Mouse (Mus musculus) lung, embryonic 16.5 days (tissue): ENCODE results near the gene Gm9999. TPM values are rescaled to one million over a fixed set of nuclear protein-coding genes. Genes with fewer than 3 reads are reported as not detected.

ENCODE experiments used
- ATAC-seq: fragments of 200-750 bp; cut with Nextera tagmentation; 2 replicates; pipeline ENCODE4 v1.8.0; 2017; ENCODE audit warnings: low read depth, mild to moderate bottlenecking, moderate library complexity
- H3K27ac ChIP-seq: fragments of 300-500 bp; sonication (generic); 2 replicates; pipeline ENCODE4 v1.5.1; 2014; ENCODE audit warnings: mild to moderate bottlenecking, control low read depth, low read length
- H3K27me3 ChIP-seq: fragments of 300-500 bp; sonication (generic); 2 replicates; pipeline ENCODE4 v1.6.1; 2014; ENCODE audit warnings: low read depth, low read length, mixed read lengths; ENCODE audit not compliant: control insufficient read depth, insufficient read depth
- H3K36me3 ChIP-seq: fragments of 300-500 bp; sonication (generic); 2 replicates; pipeline ENCODE4 v1.6.1; 2014; ENCODE audit warnings: low read length; ENCODE audit not compliant: control insufficient read depth, insufficient read depth
- H3K4me1 ChIP-seq: fragments of 300-500 bp; sonication (generic); replicated peaks from 2 replicates; pipeline ENCODE4 v1.6.1; 2014; ENCODE audit warnings: low read length, mixed read lengths; ENCODE audit not compliant: control insufficient read depth, insufficient read depth
- H3K4me2 ChIP-seq: fragments of 300-500 bp; sonication (generic); 2 replicates; pipeline ENCODE4 v1.6.1; 2014; ENCODE audit warnings: low read depth, low read length, control low read depth
- H3K4me3 ChIP-seq: fragments of 300-500 bp; sonication (generic); 2 replicates; pipeline ENCODE4 v1.5.1; 2014; ENCODE audit warnings: mild to moderate bottlenecking, low read length, control low read depth
- H3K9ac ChIP-seq: fragments of 300-500 bp; sonication (generic); 2 replicates; pipeline ENCODE4 v1.6.1; 2014; ENCODE audit warnings: low read length, control low read depth
- H3K9me3 ChIP-seq: fragments of 300-500 bp; sonication (generic); 2 replicates; pipeline ENCODE4 v1.6.1; 2016; ENCODE audit warnings: low read length; ENCODE audit not compliant: control insufficient read depth
- WGBS: fragments of 180-500 bp; shearing (Covaris S2); extraction: QIAGEN DNeasy Blood & Tissue Kit; methylation state at CpG from one replicate; pipeline ENCODE4 v1.1.7; 2014; 5-methylcytosine and 5-hydroxymethylcytosine counted together
- polyA plus RNA-seq: library from polyadenylated mRNA; unstranded; fragments of >200 nt; fragmentation: Nextera tagmentation; extraction: Ambion mirVana; gene quantifications from 2 replicates; pipeline ENCODE4 v1.2.1, GENCODE M21; 2015

Gm9999 gene
- polyA plus RNA-seq: not detected in 2 replicates

GRCm38 (mm10) chr7:46983280-46983679 lies at the start of gene Gm9999:
Gene Gm9999, plus strand, starts transcription at chr7:46983580.
- H3K4me1 ChIP-seq: peaks cover 20% of the 10 kb centered on the region
- no peak for ATAC-seq
- H3K9ac ChIP-seq: no peak within 1 kb of the TSS
- H3K4me3 ChIP-seq: no peak within 1 kb of the TSS
- H3K36me3 ChIP-seq: no peaks in the 10 kb centered on the region
- WGBS: 94% methylated on average over 3 of the region's 3 CpGs
- no peaks in the 10 kb centered on the region for H3K9me3 ChIP-seq
- no peak within 1 kb of the TSS for H3K4me2 ChIP-seq
- no peaks in the 10 kb centered on the region for H3K27me3 ChIP-seq
- H3K27ac ChIP-seq: no peak within 1 kb of the TSS

- H3K9ac ChIP-seq: no peak overlapping the region
- no peaks in the 10 kb centered on the region for H3K4me1 ChIP-seq
- H3K4me2 ChIP-seq: no peak overlapping the region
- H3K9me3 ChIP-seq: no peaks in the 10 kb centered on the region
- H3K27me3 ChIP-seq: no peaks in the 10 kb centered on the region
- H3K27ac ChIP-seq: no peak overlapping the region
- no peak for ATAC-seq
- H3K36me3 ChIP-seq: peaks cover 14% of the 10 kb centered on the region; the same call in 1 of the 2 replicates
- 73% methylated on average over 8 of the region's 8 CpGs for WGBS
- no peak overlapping the region for H3K4me3 ChIP-seq
Observed at GRCm38 (mm10) chr7:46934788-46935187, 48.6 kb upstream of the Gm9999 start.

- 25% methylated on average over 4 of the region's 4 CpGs for WGBS
- Histone ChIP-seq H3K9me3 (no peaks in the 10 kb centered on the region), H3K4me2 (no peak overlapping the region), H3K36me3 (peaks cover 14% of the 10 kb centered on the region), H3K9ac (no peak overlapping the region), H3K27ac (no peak overlapping the region), H3K4me3 (no peak overlapping the region), H3K27me3 (no peaks in the 10 kb centered on the region), H3K4me1 (no peaks in the 10 kb centered on the region)
- ATAC-seq: no peak; the same call in 1 of the 2 replicates
Observed at GRCm38 (mm10) chr7:46935847-46936246, 47.5 kb upstream of the Gm9999 start.

GRCm38 (mm10) chr7:46957831-46958691 lies 25.3 kb upstream of the Gm9999 start, which contains the start of gene Uevld:
Gene Uevld, minus strand, starts transcription at chr7:46958527.
- Histone ChIP-seq H3K9me3 (no peaks in the 10 kb centered on the region), H3K4me1 (peaks cover 16% of the 10 kb centered on the region), H3K36me3 (peaks cover 6% of the 10 kb centered on the region), H3K27me3 (peaks cover 5% of the 10 kb centered on the region), H3K9ac (peak within 1 kb of the TSS; percentile 90), H3K4me3 (peak within 1 kb of the TSS; percentile 73), H3K27ac (peak within 1 kb of the TSS; percentile 32; the same call in 1 of the 2 replicates), H3K4me2 (peak within 1 kb of the TSS; percentile 89)
- ATAC-seq: peak; percentile 91
- WGBS: under 1% methylated on average over 51 of the region's 51 CpGs

GRCm38 (mm10) chr7:46958853-46959252 lies 24.5 kb upstream of the Gm9999 start:
- ATAC-seq: no peak
- 14% methylated on average over 9 of the region's 9 CpGs for WGBS
- Histone ChIP-seq H3K9me3 (no peaks in the 10 kb centered on the region), H3K9ac (peak overlapping the region; percentile 90), H3K27me3 (peaks cover 5% of the 10 kb centered on the region), H3K36me3 (peaks cover 4% of the 10 kb centered on the region; the same call in 1 of the 2 replicates), H3K4me3 (peak overlapping the region; percentile 73), H3K27ac (no peak overlapping the region), H3K4me1 (peaks cover 22% of the 10 kb centered on the region), H3K4me2 (peak overlapping the region; percentile 89)

GRCm38 (mm10) chr7:46960991-46961390 lies 22.4 kb upstream of the Gm9999 start:
- Histone ChIP-seq H3K27me3 (peaks cover 5% of the 10 kb centered on the region), H3K9ac (no peak overlapping the region), H3K36me3 (no peaks in the 10 kb centered on the region), H3K4me1 (peaks cover 22% of the 10 kb centered on the region), H3K4me3 (no peak overlapping the region), H3K4me2 (no peak overlapping the region), H3K27ac (no peak overlapping the region), H3K9me3 (no peaks in the 10 kb centered on the region)
- WGBS: 41% methylated on average over 3 of the region's 3 CpGs
- no peak for ATAC-seq

- H3K27me3 ChIP-seq: peaks cover 5% of the 10 kb centered on the region
- H3K9ac ChIP-seq: no peak overlapping the region
- peaks cover 22% of the 10 kb centered on the region for H3K4me1 ChIP-seq
- H3K4me3 ChIP-seq: no peak overlapping the region
- H3K9me3 ChIP-seq: no peaks in the 10 kb centered on the region
- H3K27ac ChIP-seq: no peak overlapping the region
- no peak for ATAC-seq
- no peak overlapping the region for H3K4me2 ChIP-seq
- no peaks in the 10 kb centered on the region for H3K36me3 ChIP-seq
Observed at GRCm38 (mm10) chr7:46962132-46962531, 21.2 kb upstream of the Gm9999 start.

- under 1% methylated on average over 9 of the region's 9 CpGs for WGBS
- peaks cover 5% of the 10 kb centered on the region for H3K27me3 ChIP-seq
- H3K9ac ChIP-seq: peak overlapping the region; percentile 57
- H3K27ac ChIP-seq: peak overlapping the region; percentile 70
- no peaks in the 10 kb centered on the region for H3K36me3 ChIP-seq
- peak; percentile 83 for ATAC-seq
- H3K9me3 ChIP-seq: no peaks in the 10 kb centered on the region
- H3K4me3 ChIP-seq: no peak overlapping the region; the same call in 1 of the 2 replicates
- peaks cover 15% of the 10 kb centered on the region for H3K4me1 ChIP-seq
- H3K4me2 ChIP-seq: peak overlapping the region; percentile 45
Observed at GRCm38 (mm10) chr7:46962806-46963618, 20.4 kb upstream of the Gm9999 start.

- Histone ChIP-seq H3K4me2 (no peak overlapping the region), H3K27ac (no peak overlapping the region), H3K9me3 (no peaks in the 10 kb centered on the region), H3K27me3 (peaks cover 5% of the 10 kb centered on the region), H3K4me1 (peaks cover 13% of the 10 kb centered on the region), H3K36me3 (no peaks in the 10 kb centered on the region), H3K4me3 (no peak overlapping the region), H3K9ac (no peak overlapping the region)
- WGBS: 82% methylated on average over 7 of the region's 7 CpGs
- no peak for ATAC-seq
Observed at GRCm38 (mm10) chr7:46964070-46964469, 19.3 kb upstream of the Gm9999 start.
